Mouse (Mus musculus): ENCODE data around the gene Zfp593. TPM values are rescaled to one million over a fixed set of nuclear protein-coding genes. Genes with fewer than 3 reads are reported as not detected.
"Not testable (repeated sequence)": the region's sequence is repeated elsewhere in the genome, so short reads cannot be mapped to it uniquely, and the experiment has no call there.

Gene Zfp593
- polyA plus RNA-seq, 1 experiment from 2014 or later, result 16.7 TPM

DNA sequence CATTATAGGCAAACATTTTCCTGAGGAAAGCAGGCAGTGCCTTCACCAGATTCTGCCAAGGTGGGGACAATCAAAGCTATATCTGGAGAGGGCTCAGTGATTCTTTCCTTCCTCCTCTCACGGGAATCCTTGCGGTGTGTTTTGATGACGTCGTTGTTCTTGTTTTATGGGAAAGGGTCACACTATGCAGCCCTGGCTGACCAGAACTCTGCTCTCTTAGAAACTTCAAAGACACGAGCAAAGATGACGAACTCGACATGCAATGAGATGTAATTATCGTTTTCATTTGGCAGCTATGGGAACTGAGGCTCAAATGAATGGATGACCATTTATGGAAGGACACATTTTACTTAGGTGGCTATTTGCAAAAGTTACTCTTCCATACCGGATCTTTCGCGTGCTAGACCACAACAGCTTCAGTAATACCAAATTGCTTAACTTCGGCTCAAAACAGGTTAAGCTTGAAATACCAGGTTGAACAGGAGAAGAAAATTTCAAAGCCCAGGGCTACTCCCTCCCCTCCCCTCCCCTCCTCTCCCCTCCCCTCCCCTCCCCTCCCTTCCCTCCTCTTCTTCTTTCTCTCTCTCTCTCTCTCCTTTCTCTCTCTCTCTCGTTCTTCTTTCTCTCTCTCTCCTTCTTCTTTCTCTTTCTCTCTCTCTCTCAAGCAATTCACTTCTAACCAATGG is 27.5 kb upstream of the Zfp593 start:
- H3K4me2 ChIP-seq (replicated peaks), result peak overlapping the region; percentile 51
- 0 out of 2 replicates have a peak overlapping the region, but pooled peaks have one; percentile 1 for H3K27ac ChIP-seq
- no peaks in the 10 kb centered on the region for H3K9me3 ChIP-seq
- 0 out of 2 replicates have a peak, but pooled peaks cover 2% of the 10 kb centered on the region for H3K4me1 ChIP-seq (replicated peaks)
- 19% methylated on average over 12 of the region's 13 CpGs for WGBS
- no peak overlapping the region for H3K9ac ChIP-seq
- peak; percentile 47; the same call in 1 of the 2 replicates for ATAC-seq
- H3K27me3 ChIP-seq (replicated peaks), result no peaks in the 10 kb centered on the region
- peak overlapping the region; percentile 11; the same call in 1 of the 2 replicates for H3K4me3 ChIP-seq (replicated peaks)
- peaks cover 10% of the 10 kb centered on the region; the same call in 1 of the 2 replicates for H3K36me3 ChIP-seq

DNA sequence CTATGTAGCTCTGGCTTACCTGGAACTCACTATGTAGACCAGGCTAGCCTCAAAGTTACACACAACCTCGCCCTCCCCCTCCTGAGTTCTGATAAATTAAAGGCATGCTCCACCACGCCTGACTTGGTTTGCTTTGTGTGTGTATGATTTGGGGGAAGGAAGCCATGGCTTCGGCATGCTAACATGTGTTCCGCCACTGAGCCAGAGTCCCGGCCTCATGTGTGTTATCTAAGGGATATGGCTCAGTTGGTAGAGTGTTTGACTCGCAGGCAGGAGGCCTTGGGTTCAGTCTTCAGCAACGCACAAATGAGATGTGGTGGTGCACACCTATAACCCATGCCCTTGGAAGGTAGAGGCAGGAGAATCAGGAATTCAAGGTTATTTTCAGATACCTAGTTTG is 26.6 kb upstream of the Zfp593 start:
- Histone ChIP-seq H3K9me3 (no peaks in the 10 kb centered on the region), H3K4me1 (replicated peaks) (0 out of 2 replicates have a peak, but pooled peaks cover 2% of the 10 kb centered on the region), H3K27ac (no peak overlapping the region), H3K9ac (no peak overlapping the region), H3K4me2 (replicated peaks) (no peak overlapping the region), H3K36me3 (peaks cover 3% of the 10 kb centered on the region; the same call in 1 of the 2 replicates), H3K4me3 (replicated peaks) (no peak overlapping the region), H3K27me3 (replicated peaks) (no peaks in the 10 kb centered on the region)
- 82% methylated on average over 7 of the region's 7 CpGs for WGBS
- no peak for ATAC-seq

- H3K9ac ChIP-seq; H3K4me2 ChIP-seq (replicated peaks); H3K9me3 ChIP-seq; H3K4me3 ChIP-seq (replicated peaks); H3K36me3 ChIP-seq; H3K4me1 ChIP-seq (replicated peaks); H3K27ac ChIP-seq; H3K27me3 ChIP-seq (replicated peaks); ATAC-seq: not testable (repeated sequence)
Measured at GRCm38 (mm10) chr4:134269622-134270021, 24.2 kb upstream of the Zfp593 start.

- Histone ChIP-seq H3K9ac (no peak overlapping the region), H3K9me3 (no peaks in the 10 kb centered on the region), H3K4me3 (replicated peaks) (no peak overlapping the region), H3K36me3 (no peaks in the 10 kb centered on the region), H3K27me3 (replicated peaks) (no peaks in the 10 kb centered on the region), H3K27ac (no peak overlapping the region), H3K4me2 (replicated peaks) (no peak overlapping the region), H3K4me1 (replicated peaks) (0 out of 2 replicates have a peak, but pooled peaks cover 2% of the 10 kb centered on the region)
- ATAC-seq, result no peak
- 77% methylated on average over 19 of the region's 19 CpGs for WGBS
Measured at GRCm38 (mm10) chr4:134268102-134268655, 22.8 kb upstream of the Zfp593 start.

- 58% methylated on average over 9 of the region's 9 CpGs for WGBS
- no peak overlapping the region for H3K27ac ChIP-seq
Measured at GRCm38 (mm10) chr4:134265860-134266585, 20.6 kb upstream of the Zfp593 start.

DNA sequence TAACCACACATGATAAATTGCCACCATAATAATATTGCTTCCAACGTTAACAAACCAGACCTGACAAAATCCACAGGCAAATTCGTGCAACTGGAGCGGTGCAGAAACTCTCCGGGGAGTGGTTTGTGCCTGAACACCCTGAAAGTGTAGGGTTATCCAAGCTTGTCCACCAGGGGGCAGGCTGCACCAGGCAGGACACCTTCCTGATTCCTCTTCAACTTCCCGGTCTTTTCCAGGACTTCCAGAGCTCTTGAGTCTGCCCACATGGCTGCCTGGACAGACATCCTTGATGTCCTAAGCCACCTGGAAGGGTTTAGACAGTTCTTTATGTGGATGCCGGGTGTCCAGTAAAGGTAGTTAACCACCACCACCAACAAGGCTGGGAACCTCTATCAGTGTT is 17.8 kb upstream of the Zfp593 start:
- no peak overlapping the region for H3K4me3 ChIP-seq (replicated peaks)
- H3K9me3 ChIP-seq, result no peaks in the 10 kb centered on the region
- H3K36me3 ChIP-seq, result no peaks in the 10 kb centered on the region
- 0 out of 2 replicates have a peak, but pooled peaks have one; percentile 20 for ATAC-seq
- no peak overlapping the region for H3K9ac ChIP-seq
- H3K27ac ChIP-seq, result no peak overlapping the region
- no peaks in the 10 kb centered on the region for H3K4me1 ChIP-seq (replicated peaks)
- H3K4me2 ChIP-seq (replicated peaks), result no peak overlapping the region
- no peaks in the 10 kb centered on the region for H3K27me3 ChIP-seq (replicated peaks)
- 33% methylated on average over 6 of the region's 6 CpGs for WGBS

More at GRCm38 (mm10) chr4:134265860-134266585, 20.6 kb upstream of the Zfp593 start:
- Histone ChIP-seq H3K4me1 (replicated peaks) (no peaks in the 10 kb centered on the region), H3K9me3 (no peaks in the 10 kb centered on the region), H3K36me3 (no peaks in the 10 kb centered on the region), H3K27me3 (replicated peaks) (no peaks in the 10 kb centered on the region), H3K4me3 (replicated peaks) (no peak overlapping the region), H3K9ac (no peak overlapping the region), H3K4me2 (replicated peaks) (no peak overlapping the region)
- ATAC-seq, result no peak

GRCm38 (mm10) chr4:134258354-134258753 is 13.0 kb upstream of the Zfp593 start:
- H3K4me3 ChIP-seq (replicated peaks), result no peak overlapping the region
- WGBS, result 50% methylated on average over 11 of the region's 11 CpGs
- no peaks in the 10 kb centered on the region for H3K9me3 ChIP-seq
- peaks cover 25% of the 10 kb centered on the region; the same call in 1 of the 2 replicates for H3K4me1 ChIP-seq (replicated peaks)
- H3K4me2 ChIP-seq (replicated peaks), result no peak overlapping the region
- no peaks in the 10 kb centered on the region for H3K36me3 ChIP-seq
- H3K27ac ChIP-seq, result no peak overlapping the region
- ATAC-seq, result no peak
- H3K27me3 ChIP-seq (replicated peaks), result peaks cover 7% of the 10 kb centered on the region
- no peak overlapping the region for H3K9ac ChIP-seq

GRCm38 (mm10) chr4:134257198-134258009 is 12.0 kb upstream of the Zfp593 start:
- peaks cover 16% of the 10 kb centered on the region for H3K27me3 ChIP-seq (replicated peaks)
- H3K4me2 ChIP-seq (replicated peaks), result no peak overlapping the region
- no peak overlapping the region for H3K9ac ChIP-seq
- no peaks in the 10 kb centered on the region for H3K9me3 ChIP-seq
- peaks cover 25% of the 10 kb centered on the region; the same call in 1 of the 2 replicates for H3K4me1 ChIP-seq (replicated peaks)
- H3K36me3 ChIP-seq, result no peaks in the 10 kb centered on the region
- no peak overlapping the region for H3K4me3 ChIP-seq (replicated peaks)
- 41% methylated on average over 11 of the region's 11 CpGs for WGBS
- ATAC-seq, result no peak
- no peak overlapping the region for H3K27ac ChIP-seq

DNA sequence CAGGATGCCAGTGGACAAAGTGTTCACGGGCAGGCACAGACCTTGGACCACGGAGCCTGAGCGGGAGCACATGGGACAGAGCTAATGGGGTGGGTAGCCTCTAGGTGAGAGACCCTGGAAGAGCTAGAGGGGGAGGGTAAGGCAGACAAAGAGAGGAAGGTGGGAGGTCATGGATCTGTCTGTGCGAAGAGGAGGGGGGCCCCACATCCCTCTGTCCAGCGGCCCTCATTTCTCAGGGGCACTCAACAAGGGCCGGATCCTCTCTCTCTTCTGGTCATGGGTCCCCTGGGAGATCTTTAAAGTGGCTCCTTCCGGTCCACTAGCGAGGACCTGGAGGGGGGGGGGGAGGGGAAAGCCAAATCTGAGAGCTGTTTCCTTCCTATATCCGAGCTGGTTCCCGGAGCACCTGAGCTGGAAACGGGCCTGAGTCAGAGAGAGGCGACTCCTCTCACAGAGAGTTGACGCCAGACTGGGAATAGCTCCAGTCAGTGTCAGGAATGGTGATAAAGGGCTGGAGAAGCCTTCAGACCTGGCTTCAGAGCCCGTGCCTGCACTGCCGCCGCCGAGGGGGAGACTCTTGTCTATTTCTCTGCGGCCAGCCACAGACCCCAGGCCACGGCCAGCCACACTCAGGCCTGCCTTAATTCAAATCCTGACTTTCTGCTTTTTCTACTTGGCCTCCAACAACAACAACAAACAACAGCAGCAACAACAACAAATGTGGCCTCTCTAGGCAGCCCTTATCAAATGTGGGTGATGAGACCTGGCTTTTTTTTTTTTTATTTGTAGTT is 11.2 kb upstream of the Zfp593 start:
- Histone ChIP-seq H3K27me3 (replicated peaks) (peaks cover 24% of the 10 kb centered on the region), H3K36me3 (no peaks in the 10 kb centered on the region), H3K4me1 (replicated peaks) (peaks cover 33% of the 10 kb centered on the region), H3K27ac (0 out of 2 replicates have a peak overlapping the region, but pooled peaks have one; percentile 36), H3K4me2 (replicated peaks) (0 out of 2 replicates have a peak overlapping the region, but pooled peaks have one; percentile 24), H3K9me3 (no peaks in the 10 kb centered on the region), H3K4me3 (replicated peaks) (no peak overlapping the region), H3K9ac (no peak overlapping the region)
- ATAC-seq, result peak; percentile 21; the same call in 1 of the 2 replicates
- 21% methylated on average over 18 of the region's 19 CpGs for WGBS

DNA sequence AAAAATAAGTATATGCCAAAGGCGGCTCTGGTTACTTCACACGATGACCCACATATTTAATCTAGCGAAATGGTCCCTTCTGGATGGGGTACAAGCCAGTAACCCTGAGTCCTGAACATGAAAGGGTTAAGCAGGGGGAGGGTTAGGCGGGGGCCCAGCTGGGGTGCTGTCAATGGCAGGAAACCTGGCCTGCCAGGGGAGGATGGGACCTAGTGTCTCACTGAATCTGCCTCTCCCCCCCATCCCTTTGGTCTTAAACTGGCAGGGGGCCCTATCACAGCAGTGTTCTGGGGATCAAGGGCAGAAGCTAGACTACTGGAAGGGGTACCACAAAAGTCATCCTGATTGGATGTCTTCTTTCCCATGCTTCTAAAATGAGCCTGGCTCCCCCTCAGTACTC is 10.5 kb upstream of the Zfp593 start:
- no peak for ATAC-seq
- peaks cover 31% of the 10 kb centered on the region for H3K27me3 ChIP-seq (replicated peaks)
- 25% methylated on average over 4 of the region's 4 CpGs for WGBS
- H3K27ac ChIP-seq, result no peak overlapping the region
- no peaks in the 10 kb centered on the region for H3K36me3 ChIP-seq
- H3K4me1 ChIP-seq (replicated peaks), result peaks cover 40% of the 10 kb centered on the region
- no peak overlapping the region for H3K4me3 ChIP-seq (replicated peaks)
- no peak overlapping the region for H3K4me2 ChIP-seq (replicated peaks)
- H3K9me3 ChIP-seq, result no peaks in the 10 kb centered on the region
- H3K9ac ChIP-seq, result no peak overlapping the region

DNA sequence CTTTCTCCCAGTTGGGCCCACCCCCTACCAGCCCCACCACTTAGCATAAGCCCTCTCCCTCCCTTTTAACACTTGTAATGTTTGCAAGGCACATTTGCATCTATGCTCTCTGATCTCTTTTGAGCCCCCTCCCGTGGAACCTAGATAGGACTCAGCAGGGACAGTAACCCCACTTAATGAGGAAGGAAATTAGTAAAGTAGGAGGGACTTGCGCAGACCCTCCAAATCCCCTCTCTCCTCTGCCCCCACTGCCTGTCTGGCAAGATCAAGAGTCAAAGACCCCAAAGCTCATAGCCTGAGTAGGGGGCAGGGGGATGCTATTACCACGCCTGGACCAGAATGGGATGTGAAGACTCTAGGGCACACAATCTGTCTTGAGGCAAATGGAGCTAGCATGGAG is 9.4 kb upstream of the Zfp593 start:
- Histone ChIP-seq H3K36me3 (no peaks in the 10 kb centered on the region), H3K27ac (no peak overlapping the region), H3K4me2 (replicated peaks) (no peak overlapping the region), H3K4me1 (replicated peaks) (peaks cover 50% of the 10 kb centered on the region), H3K9ac (no peak overlapping the region), H3K27me3 (replicated peaks) (peaks cover 40% of the 10 kb centered on the region), H3K4me3 (replicated peaks) (no peak overlapping the region), H3K9me3 (no peaks in the 10 kb centered on the region)
- 48% methylated on average over 3 of the region's 3 CpGs for WGBS
- ATAC-seq, result no peak

Data from intestine, embryonic 15.5 days (tissue).